Mouse (Mus musculus): ENCODE results near the gene Cyp2c68. TPM values are rescaled to one million over a fixed set of nuclear protein-coding genes. Genes with fewer than 3 reads are reported as not detected.
"Not testable (repeated sequence)": the region's sequence is repeated elsewhere in the genome, so short reads cannot be mapped to it uniquely, and the experiment has no call there.

Gene Cyp2c68
- total RNA-seq (2021) = 1 to 10 TPM in 1 of 2 experiments, not detected in 1; 1.7 TPM
- polyA plus RNA-seq (2012; rRNA removed) = 0.19 TPM in 1 of 2 replicates, not detected in the other
- long read RNA-seq = 0 reads

DNA sequence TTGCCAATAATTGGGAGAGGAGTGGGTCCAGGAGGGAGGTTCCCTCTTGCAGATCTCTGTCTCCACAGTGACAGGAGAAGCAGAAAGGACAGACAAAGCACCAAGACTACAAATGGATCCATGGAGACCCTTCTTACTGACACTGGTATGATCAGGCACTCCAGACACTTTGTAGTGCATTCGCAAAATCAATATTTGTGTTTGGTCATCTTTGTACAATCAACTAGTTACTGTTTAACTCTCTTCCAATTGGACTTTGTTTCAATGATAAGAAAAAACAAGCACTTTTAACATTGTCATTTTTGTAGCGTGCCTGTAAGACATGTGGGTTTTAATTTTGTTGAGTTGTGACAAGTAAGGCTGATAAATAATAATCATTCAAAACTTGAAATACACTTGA lies at the start of gene Cyp2c68:
Gene Cyp2c68, minus strand, starts transcription at position 135 of the 400 bp plus-strand sequence.
- DNase-seq = no peak

DNA sequence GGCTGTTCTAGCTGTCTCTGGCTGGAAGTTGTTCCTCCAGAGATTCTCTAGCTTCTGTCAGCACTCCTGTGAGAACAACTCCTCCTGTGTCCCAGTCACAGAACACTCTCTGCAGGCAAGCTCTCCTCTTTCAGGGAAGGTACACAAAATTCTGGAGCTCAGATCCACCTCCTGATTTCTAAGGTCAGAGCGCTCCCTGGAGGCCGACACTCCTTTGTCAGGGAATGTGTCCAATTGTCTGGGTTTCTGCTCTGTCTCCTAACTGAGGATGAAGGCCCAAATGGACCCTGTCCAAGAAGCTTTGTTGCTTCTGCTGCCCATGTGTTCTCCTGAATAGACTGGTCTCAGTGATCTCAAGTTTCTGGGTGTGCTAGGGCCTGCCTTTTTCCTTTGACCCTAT lies 44.6 kb upstream of the Cyp2c68 start:
- not testable (repeated sequence) for DNase-seq

DNA sequence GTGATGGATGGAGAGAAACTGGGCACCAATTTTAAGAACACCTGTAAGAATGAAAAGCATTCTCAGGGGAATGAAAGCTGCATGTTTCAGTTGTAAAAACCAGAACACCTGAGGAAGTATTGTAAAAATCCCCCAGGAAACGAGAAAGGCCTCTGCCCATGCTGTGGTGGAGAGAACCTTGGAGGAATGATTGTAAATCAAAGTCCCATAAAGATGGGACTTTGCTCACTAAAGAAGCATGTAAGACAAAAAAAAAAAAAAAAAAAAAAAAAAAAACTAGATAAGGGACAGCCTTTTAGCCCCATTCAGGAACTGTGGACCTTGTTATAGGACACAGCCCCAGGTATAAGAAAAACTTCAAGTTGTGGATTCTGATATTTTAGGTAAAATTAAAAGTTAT lies 4.5 kb upstream of the Cyp2c68 start:
- DNase-seq = no peak

GRCm38 (mm10) chr19:39744361-39744760 lies 3.5 kb upstream of the Cyp2c68 start:
- DNase-seq = not testable (repeated sequence)

DNA sequence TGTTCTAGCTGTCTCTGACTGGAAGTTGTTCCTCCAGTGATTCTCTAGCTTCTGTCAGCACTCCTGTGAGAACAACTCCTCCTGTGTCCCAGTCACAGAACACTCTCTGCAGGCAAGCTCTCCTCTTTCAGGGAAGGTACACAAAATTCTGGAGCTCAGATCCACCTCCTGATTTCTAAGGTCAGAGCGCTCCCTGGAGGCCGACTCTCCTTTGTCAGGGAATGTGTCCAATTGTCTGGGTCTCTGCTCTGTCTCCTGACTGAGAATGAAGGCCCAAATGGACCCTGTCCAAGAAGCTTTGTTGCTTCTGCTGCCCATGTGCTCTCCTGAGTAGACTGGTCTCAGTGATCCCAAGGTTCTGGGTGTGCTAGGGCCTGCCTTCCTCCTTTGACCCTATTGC lies 29.7 kb downstream of the Cyp2c68 start:
- not testable (repeated sequence) for DNase-seq

DNA sequence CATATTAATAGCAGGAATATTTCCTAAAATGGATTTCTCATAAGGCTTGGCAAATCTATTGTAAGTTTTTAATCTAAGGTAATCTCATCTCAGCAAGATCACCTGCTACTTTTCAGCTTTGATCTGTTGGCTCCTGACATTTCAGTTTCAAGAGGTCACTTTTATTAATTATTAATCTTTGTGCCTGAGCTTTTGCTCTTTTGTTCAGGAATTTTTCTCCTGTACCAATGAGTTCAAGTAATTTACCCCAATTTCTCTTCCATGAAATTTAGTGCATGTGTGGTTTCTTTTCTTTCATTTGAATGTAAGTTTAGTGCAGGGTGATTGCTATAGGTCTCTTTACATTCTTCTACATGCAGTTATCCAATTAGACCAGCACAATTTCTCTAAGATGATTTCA lies 75.2 kb downstream of the Cyp2c68 start:
- DNase-seq = not testable (repeated sequence)

- DNase-seq = no peak
Observed at GRCm38 (mm10) chr19:39652381-39652780, 88.5 kb downstream of the Cyp2c68 start.

DNA sequence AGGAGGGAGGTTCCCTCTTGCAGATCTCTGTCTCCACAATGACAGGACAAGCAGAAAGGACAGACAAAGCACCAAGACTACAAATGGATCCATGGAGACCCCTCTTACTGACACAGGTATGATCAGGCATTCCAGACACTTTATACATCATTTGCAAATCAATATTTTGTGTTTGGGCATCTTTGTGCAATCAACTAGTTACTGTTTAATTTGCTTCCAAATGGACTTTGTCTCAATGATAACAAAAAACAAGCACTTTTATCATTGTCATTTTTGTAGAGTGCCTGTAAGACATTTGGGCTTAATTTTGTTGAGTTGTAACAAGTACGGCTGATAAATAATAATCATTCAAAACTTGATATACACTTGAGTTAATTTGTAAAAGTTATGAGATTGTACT lies 91.9 kb downstream of the Cyp2c68 start, which contains the start of gene Cyp2c67:
Gene Cyp2c67, minus strand, starts transcription at position 114 of the 400 bp plus-strand sequence.
- no peak for DNase-seq

DNA sequence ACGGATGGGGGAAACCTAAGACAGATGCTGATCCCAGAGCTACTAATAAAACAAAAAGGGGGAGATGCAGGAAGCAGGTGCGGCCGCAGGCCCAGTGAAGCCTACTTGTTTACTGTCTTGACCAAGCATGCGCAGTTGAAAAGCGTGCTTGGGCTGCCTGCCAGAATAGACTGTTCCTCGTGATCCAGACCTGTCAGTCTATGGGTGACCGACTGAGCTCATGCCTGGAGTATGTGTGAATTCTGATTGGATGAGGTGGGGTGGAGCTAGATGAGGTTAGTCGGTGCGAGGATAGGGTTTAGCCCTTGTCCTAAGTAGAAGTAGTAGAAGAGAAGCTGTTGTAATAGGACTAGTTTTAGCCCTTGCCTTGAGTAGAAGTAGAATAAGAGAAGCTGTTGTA lies 93.3 kb downstream of the Cyp2c68 start:
- DNase-seq = no peak

GRCm38 (mm10) chr19:39644551-39644950 lies 96.3 kb downstream of the Cyp2c68 start:
- not testable (repeated sequence) for DNase-seq

Other genes with a start within 250 kb of the Cyp2c68 start
- under 1 TPM in 1 of 2 experiments, not detected in 1; 0.29 TPM for gene Cyp2c39, start 230.2 kb downstream of the Cyp2c68 start, total RNA-seq (2021)
- not detected in 2 replicates for gene Cyp2c39, start 230.2 kb downstream of the Cyp2c68 start, polyA plus RNA-seq (2012; rRNA removed)
- gene Cyp2c67, start 92.0 kb downstream of the Cyp2c68 start, total RNA-seq (2021) = under 1 TPM in 1 of 2 experiments, not detected in 1; 0.86 TPM
- gene Cyp2c67, start 92.0 kb downstream of the Cyp2c68 start, polyA plus RNA-seq (2012; rRNA removed) = not detected in 2 replicates
- gene Cyp2c40, start 71.8 kb upstream of the Cyp2c68 start, total RNA-seq (2021) = 1 to 10 TPM in 1 of 2 experiments, not detected in 1; 3.1 TPM
- gene Cyp2c40, start 71.8 kb upstream of the Cyp2c68 start, polyA plus RNA-seq (2012; rRNA removed) = 0.06 TPM in 1 of 2 replicates, not detected in the other
- gene Cyp2c69, start 145.7 kb upstream of the Cyp2c68 start, total RNA-seq (2021) = 1 to 10 TPM in 1 of 2 experiments, not detected in 1; 8.2 TPM
- gene Cyp2c69, start 145.7 kb upstream of the Cyp2c68 start, polyA plus RNA-seq (2012; rRNA removed) = 0.13 TPM in 1 of 2 replicates, not detected in the other

Measured in adrenal gland, adult 2 months (tissue).